Mouse (Mus musculus): ENCODE measurements around the gene Cd300ld4.
A peak's percentile ranks its signal among the peaks of the same experiment; 100 is the strongest.
"Not testable (repeated sequence)": the region's sequence is repeated elsewhere in the genome, so short reads cannot be mapped to it uniquely, and the experiment has no call there.

Gene Cd300ld4

GRCm38 (mm10) chr11:115026912-115027311 is at the start of gene Cd300ld4:
Gene Cd300ld4, minus strand, starts transcription at chr11:115027012.
- DNase-seq: not testable (repeated sequence)

DNA sequence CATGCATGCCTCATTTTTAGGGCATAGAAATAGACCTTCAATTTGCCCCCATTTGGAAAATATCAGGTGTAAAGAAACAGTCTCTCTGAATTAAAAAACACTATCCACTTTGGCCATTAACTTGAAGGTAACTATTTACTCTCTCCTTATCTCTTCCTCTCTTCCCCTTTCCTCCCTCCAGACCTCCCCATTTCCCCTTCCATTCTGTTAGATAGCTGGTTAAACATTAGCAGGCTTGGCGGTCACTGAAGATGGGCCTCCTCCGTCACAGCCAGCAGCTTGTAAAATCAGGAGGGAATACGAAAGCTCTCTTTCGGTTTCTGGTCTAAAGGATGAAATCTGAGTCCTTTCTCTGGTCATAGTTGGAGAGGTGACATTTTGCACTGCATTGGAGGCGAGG is 49.0 kb upstream of the Cd300ld4 start:
- DNase-seq: no peak

DNA sequence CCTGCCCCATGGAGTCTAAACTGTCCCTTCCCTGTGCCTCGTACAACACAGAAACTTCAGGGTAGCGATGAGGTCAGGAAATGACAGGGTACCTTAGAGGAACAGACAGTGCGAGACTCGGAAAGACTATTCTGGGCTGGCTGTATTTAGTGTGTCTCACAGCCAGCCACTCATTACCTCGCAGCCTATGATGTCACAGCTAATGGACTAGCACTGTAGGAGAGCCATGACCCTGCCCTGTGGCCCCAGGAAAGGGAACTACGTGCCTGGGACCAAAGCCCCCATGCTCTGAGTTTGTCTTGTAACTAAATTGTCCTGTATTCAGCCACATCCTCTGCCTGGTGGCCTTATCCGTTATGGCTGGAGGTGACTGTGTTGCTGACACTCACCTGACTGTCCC is 48.6 kb upstream of the Cd300ld4 start:
- peak; percentile 14 for DNase-seq

GRCm38 (mm10) chr11:115073002-115073401 is 46.2 kb upstream of the Cd300ld4 start:
- no peak for DNase-seq

DNA sequence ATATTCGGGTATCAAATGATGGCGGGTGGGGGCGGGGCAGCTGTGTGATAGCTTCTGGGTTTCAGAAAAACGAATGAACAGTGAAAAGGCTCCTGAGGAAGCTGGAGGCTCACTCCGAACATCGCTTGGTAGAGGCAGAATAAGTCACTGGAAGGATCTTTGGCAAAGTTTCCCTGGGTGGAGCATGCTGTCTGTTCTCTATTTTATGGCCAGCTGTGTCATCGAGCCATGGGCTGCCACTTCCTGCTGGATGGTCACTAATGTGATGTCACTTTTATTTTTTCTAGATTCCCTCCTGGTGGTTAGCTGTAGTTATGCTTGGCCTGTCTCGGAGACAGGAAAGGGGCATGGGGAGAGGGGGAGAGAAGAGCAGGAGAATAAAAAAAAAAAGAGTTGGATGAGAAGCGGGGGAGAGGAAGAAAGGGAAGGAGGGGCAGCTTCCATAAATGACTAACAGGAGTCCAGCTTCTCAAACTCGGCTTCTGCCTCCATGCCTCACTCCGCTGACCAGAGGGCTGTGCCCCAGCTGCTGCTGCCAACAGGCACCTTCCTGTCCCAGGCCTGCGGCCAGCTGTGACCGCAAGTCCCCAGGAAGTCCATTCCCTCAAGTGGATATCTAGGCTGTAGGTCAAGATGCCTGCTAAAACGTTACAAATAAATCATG is 45.0 kb upstream of the Cd300ld4 start:
- DNase-seq: peak; percentile 55

DNA sequence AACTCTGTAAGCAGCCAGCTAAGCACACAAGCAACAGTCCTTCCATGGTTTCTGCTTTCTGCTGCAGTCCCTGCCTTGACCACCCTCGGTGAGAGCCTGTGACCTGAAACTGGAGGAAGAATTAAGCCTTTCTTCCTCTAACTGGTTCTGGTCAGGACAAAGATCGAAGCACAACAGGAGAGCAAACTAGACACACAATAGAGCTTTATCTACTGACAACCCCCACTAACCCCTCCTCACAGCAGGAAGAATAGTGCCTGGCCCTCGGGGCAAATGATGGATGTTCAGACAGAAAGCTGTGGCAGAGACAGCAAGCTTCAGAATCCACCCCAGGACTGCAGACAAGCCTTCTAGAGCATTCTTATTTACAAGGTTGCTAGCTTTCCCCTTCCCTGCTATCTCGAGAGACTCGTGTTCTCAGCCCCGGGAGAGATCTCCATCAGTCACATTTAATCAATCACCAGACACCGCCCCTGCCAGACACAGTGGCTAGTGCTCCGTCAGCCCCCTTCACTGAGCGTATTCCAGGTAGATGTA is 44.3 kb upstream of the Cd300ld4 start:
- no peak for DNase-seq

GRCm38 (mm10) chr11:115066768-115067167 is 40.0 kb upstream of the Cd300ld4 start:
- DNase-seq: no peak

- no peak for DNase-seq
These were observed 35.3 kb upstream of the Cd300ld4 start, which contains the start of gene Cd300e for GRCm38 (mm10) chr11:115062077-115062476. Gene Cd300e, minus strand, starts transcription at chr11:115062177.

DNA sequence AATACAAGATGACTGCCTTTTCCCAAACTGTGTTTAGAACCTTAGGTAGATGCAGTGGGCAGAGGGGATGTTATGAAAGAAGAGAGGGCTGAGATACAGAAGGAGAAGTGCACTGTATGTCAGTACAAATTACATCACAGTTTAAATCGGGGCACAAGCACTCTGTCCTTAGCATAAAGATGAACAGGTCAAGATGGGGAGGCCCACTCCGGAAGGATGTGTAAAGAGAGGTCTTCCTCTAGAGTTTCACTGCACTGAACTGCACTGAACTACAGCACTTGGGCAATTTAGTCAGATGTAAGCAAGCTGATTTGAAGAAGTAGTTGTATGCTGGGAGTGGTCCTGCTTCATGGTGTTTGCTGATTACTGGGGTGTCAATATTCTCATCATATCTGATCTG is 33.0 kb upstream of the Cd300ld4 start:
- no peak for DNase-seq

- no peak for DNase-seq
These were observed 31.9 kb upstream of the Cd300ld4 start for GRCm38 (mm10) chr11:115058701-115059100.

- DNase-seq: no peak
These were observed 27.7 kb upstream of the Cd300ld4 start for GRCm38 (mm10) chr11:115054537-115054936.

GRCm38 (mm10) chr11:115052991-115053390 is 26.2 kb upstream of the Cd300ld4 start:
- no peak for DNase-seq

GRCm38 (mm10) chr11:115052206-115052605 is 25.4 kb upstream of the Cd300ld4 start:
- DNase-seq: peak; percentile 52

- DNase-seq: no peak
These were observed 22.6 kb upstream of the Cd300ld4 start for GRCm38 (mm10) chr11:115049282-115049895.

- DNase-seq: no peak
These were observed 21.4 kb upstream of the Cd300ld4 start, which contains the start of gene Cd300ld3 for GRCm38 (mm10) chr11:115048259-115048658. Gene Cd300ld3, minus strand, starts transcription at chr11:115048409.

- DNase-seq: not testable (repeated sequence)
These were observed 10.9 kb upstream of the Cd300ld4 start, which contains the start of gene Cd300ld5 for GRCm38 (mm10) chr11:115037669-115038068. Gene Cd300ld5, minus strand, starts transcription at chr11:115037769.

- DNase-seq: not testable (repeated sequence)
These were observed 10.7 kb downstream of the Cd300ld4 start, which contains the start of gene Cd300ld2 for GRCm38 (mm10) chr11:115016093-115016492. Gene Cd300ld2, minus strand, starts transcription at chr11:115016193.

DNA sequence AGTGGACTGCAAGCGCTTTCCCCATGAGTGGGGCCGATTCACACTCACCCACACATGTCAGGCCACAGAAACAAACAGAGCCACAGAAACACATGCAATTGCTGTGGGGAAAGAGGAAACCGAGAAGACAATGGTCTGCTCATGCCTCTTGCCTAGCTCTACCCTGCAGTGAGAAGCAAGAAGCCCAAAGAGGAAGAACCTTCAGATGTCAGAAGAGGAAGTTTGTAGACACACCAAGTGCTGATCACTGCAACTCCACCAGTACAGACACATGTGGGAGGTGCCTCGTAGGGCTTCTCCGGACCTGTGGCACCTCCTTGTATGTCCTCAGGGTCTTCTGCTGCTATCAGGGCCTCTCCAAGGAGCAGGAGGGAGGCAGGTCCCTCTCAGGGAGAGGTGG is 22.7 kb downstream of the Cd300ld4 start:
- DNase-seq: no peak

DNA sequence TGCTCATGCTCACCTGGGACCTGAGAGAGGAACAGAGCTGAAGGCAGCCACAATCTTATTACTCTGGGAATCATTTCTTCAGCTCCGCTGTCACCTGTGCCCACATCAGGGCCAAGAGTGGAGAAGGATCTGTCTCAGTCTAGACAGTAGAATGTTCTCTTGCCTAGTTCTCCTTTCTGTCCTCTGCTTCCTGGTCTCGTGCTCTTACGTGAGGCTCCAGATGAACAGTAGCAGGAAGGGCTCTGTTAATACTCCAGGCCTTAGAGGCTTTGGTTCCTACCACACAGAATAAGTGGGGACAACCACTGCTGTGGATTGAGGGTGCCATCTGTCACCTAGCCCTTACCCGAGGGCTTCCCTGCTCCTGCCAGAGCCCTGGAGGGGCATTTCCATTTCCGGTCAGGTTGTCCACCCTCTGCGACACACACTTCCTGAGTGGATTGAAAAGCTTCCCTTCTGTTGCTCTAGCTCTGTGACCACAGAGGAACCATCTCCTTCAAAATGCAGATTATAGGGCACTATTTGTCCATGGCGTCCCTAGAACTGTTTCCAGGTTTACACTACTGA is 25.3 kb downstream of the Cd300ld4 start, which contains the start of gene Cd300c2:
Cd300c2 (minus strand) TSS at position 407 of the 567 bp plus-strand sequence.
- no peak for DNase-seq

DNA sequence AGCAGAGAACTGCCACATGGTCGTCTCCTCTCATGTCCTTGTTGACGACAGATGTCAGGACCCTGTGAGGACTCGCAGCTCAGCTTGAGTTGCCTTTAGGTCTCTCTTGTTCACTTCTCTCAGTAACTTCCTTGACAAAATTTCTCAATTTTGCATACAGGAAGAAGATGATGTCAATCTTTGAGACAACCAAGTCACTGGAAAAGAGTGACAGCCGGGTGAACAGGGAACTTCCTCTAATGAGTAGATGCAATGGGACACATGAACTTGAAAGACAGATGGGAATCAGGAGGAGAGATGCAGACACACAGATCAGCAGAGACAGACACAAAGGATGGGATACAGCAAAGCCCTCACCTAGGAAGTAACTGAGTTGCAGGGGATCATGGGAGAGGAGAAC is 37.0 kb downstream of the Cd300ld4 start, which contains the start of gene Cd300ld:
Cd300ld (minus strand) TSS at position 130 of the 400 bp plus-strand sequence.
- DNase-seq: no peak

GRCm38 (mm10) chr11:114981866-114982265 is 44.9 kb downstream of the Cd300ld4 start:
- no peak for DNase-seq

GRCm38 (mm10) chr11:114972726-114973125 is 54.1 kb downstream of the Cd300ld4 start:
- no peak for DNase-seq

Data from kidney, adult 9 months (tissue).